Mouse (Mus musculus) left cerebral cortex, postnatal 14 days (tissue): Measurements from ENCODE around the gene Fam173a. TPM values are rescaled to one million over a fixed set of nuclear protein-coding genes. Genes with fewer than 3 reads are reported as not detected.
"Not testable (repeated sequence)": the region's sequence is repeated elsewhere in the genome, so short reads cannot be mapped to it uniquely, and the experiment has no call there.

ENCODE experiments used
- DNase-seq, 2 experiments: peaks; one replicate each; pipeline ENCODE4 v3.0.0; 2021 to 2022; ENCODE audit warnings: low spot score in 2 of 2, mixed read lengths in 1 of 2
- intact Hi-C: fragments of 180-260 bp; cut with DNase I; formaldehyde crosslinking; loops from one replicate; pipeline ENCODE4 v1.15.1; 2025
- total RNA-seq, 2 experiments: library from RNA; stranded (reverse); gene quantifications; 2 replicates each; pipeline ENCODE4 v1.2.3; 2021

The Fam173a gene
- total RNA-seq, 2 experiments from 2014 or later: 82.7 to 87.4 TPM

GRCm38 (mm10) chr17:25808789-25809605, 16.3 kb upstream of the Fam173a start, which contains the start of gene Fbxl16:
Gene Fbxl16, plus strand, starts transcription at chr17:25809085.
- intact Hi-C loops: no loop called here
- peak; percentile 90 to 94 for DNase-seq

DNA sequence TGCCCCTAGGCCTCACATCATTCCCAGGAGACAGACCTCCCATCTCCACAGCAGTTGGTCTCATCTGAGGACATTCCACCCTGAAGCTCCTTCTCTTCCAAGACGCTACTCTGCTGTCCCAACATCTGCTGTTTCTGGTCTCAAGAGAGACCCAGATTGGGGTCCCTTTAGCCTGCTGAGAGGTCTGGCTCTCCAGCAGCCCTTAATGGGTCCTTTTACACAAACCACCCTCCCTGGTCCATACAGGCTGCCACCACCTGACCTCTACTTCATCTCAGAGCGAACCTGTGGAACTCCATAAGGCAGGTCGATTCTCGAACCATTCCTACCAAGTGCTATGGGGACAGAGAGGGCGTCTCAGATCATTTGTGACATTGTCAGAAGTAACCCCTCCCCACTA, 15.3 kb upstream of the Fam173a start:
- no peak for DNase-seq
- intact Hi-C loops: no loop called here

DNA sequence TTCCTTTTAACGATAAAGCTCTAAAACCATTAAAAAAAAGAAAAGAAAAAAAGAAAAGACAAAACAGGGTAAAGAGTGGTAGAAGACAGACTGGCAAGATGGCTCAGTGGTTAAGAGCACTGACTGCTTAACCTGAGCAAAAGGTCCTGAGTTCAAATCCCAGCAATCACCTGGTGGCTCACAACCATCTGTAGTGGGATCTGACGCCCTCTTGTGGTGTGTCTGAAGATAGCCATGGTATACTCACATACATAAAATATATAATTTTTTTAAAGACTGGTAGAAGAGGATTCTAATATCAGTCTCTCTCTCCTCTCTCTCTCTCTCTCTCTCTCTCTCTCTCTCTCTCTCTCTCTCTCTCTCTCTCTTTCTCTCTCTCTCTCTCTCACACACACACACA, 14.8 kb upstream of the Fam173a start:
- intact Hi-C loops: not testable (repeated sequence)

DNA sequence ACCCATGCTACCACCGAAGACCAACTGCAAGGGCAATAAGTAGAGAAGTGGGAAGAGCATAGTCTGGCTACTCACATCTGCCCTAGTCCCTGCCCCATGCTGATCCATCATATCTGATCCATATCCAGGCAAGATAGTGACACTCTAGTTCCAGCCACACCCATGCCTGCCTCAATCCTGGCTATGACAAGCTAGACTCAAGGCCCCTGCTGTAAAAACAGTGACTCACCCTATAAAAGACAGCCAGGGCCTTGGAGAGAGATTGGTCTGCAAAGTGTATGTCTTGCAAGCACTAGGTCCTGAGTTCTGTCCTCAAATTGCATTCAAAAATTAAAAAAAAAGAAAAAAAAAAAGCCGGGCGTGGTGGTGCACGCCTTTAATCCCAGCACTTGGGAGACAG, 13.8 kb upstream of the Fam173a start:
- DNase-seq: no peak
- intact Hi-C loops: no loop called here

More for the DNA sequence above, 14.8 kb upstream of the Fam173a start:
- DNase-seq: not testable (repeated sequence)

- DNase-seq: peak; percentile 85 to 96
- intact Hi-C loops: no loop called here
Measured at GRCm38 (mm10) chr17:25802825-25803517, 10.3 kb upstream of the Fam173a start.

- intact Hi-C loops: loop anchor here (2.0 kb wide), 3 partner anchors 28 to 324 kb away; partner anchors contain the start of gene Narfl
- DNase-seq: peak; percentile 78 to 80
Measured at GRCm38 (mm10) chr17:25801029-25801428, 8.3 kb upstream of the Fam173a start.

- intact Hi-C loops: loop anchor here (10.0 kb wide), 1 partner anchor 232 kb away; no protein-coding TSS in a partner anchor
- peak; percentile 57 to 76 for DNase-seq
Measured at GRCm38 (mm10) chr17:25796951-25797369, 4.3 kb upstream of the Fam173a start, which contains the start of gene Metrn. Gene Metrn, minus strand, starts transcription at chr17:25797136.

DNA sequence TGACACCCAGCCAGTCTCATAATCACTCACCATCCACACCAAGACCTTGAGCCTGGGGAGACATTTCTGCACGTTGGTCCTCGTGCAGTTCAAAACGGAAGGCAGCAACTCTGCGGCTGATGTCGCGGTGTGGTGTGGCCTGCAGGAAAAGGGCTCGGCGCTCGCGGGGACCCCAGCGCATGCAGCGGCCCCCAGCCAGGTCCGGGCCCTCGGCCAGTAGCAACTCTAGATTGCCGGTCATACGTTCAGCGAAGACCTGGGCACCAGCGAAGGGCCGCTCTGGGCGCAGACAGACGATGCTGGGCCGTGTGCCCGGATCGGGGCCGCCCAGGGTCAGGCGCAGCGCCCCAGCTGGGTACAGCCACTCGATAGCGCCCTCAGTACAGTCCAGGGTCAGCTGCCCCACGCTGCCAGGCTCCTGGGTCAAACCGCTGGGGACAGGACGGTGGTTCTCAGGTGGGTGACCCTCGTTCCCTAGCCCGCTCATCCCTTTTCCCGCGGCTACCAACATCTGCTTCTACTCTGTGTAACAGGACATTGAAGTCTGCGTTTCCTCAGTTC, 3.6 kb upstream of the Fam173a start:
- DNase-seq: no peak
- intact Hi-C loops: loop anchor here (10.0 kb wide), 1 partner anchor 231 kb away; no protein-coding TSS in a partner anchor

DNA sequence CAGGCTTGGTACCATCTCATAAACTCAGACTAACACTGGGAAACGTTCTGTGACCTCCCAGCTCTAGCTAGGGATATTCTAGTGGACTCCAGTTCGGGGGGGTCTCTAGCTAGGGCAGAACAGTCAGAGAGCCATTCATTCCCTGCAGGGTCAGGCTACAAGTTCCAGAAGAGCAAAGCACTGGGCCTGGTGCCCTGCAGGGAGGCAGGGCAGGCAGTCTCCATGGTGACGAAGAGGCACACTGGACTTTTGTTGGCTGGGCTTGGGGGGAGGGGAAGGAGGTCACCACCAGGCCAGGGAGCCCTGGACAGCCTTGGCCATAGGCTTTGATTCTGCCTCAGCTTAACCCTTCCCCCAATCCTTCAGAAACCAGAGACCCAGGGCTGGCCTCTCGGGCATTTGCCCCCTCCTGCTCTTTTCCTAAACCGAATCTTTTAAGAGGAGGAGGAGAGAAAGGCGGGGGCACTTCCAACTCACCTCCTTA, 3.0 kb upstream of the Fam173a start, which contains the start of gene AC134908.4:
TSS of gene AC134908.4 (minus strand) at position 51 of the 484 bp plus-strand sequence.
- intact Hi-C loops: loop anchor here (10.0 kb wide), 1 partner anchor 231 kb away; no protein-coding TSS in a partner anchor
- DNase-seq: peak; percentile 53 to 78

DNA sequence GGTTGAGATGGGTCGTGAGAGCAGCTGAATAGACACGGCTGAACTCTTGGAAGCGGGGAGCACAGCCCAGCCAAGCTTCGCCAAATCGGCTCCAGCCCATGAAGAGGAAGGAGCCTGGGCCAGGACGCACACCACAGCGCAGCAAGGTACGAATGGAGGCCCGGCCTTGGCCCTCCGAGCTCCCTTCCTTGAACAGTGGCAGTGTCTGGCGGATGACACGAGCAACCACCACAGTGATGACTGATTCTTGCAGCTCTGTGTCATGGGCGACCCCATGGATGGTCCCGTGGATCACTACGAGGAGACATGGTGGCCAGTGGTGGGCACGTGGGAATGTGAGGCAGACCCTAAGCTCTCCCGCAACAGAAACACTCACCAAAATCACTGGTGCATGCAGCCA, 2.3 kb upstream of the Fam173a start:
- intact Hi-C loops: loop anchor here (10.0 kb wide), 1 partner anchor 230 kb away; no protein-coding TSS in a partner anchor
- DNase-seq: no peak

DNA sequence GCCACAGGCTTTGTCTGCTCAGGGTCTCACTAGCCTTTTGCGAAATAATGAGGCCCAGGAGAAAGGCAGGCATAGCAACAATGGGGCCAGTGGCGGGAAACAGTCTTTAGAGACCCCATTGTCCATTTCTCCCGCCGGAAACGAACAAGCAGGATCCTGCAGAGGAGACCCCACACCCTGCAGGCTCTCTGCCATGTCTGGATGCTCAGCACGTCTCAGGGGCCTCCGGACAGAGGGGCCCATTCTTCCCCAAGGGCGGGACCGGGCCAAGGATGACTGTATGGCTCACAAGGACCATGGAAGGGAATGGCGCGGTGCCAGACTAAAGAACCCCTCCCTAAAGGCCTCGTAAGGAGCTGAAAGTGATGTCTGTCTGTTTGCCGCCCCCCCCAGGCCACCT, 1.5 kb upstream of the Fam173a start:
- intact Hi-C loops: loop anchor here (10.0 kb wide), 1 partner anchor 229 kb away; no protein-coding TSS in a partner anchor
- no peak for DNase-seq

DNA sequence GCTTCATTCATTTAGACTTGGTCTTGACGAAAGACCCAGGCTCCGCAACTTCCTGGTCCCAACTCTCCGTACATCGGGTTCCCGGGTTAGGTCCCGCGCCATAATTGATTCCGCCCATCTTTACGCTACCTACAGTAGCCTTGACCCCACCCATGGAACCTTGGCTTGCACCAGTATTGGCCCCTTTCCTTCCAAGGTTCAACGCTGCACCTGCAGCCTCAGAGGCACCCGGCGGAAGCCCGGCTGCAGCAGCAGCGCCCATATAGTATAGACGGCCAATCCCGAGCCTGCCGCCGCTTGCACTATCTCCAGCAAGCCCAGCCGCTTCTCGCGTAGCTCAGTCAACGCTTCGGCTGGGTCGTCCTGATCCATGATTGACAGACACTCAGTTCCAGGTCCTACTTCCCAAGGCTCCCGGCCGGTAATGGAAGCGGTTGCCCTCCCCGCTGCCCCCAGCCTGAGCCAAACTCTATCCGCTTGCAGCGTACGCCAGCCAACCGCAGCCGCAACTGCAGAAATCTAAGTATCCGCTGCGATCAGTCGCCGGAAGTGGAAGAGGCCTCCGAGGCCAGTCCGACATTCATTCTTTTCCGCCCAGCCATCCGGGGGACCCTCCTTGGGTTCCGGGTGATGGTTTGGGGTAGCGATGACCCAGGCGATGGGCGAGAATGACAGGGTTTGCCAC, 716 bp downstream of the Fam173a start:
- intact Hi-C loops: loop anchor here (10.0 kb wide), 1 partner anchor 227 kb away; no protein-coding TSS in a partner anchor
- DNase-seq: peak; percentile 80 to 86

GRCm38 (mm10) chr17:25791320-25791842, 1.3 kb downstream of the Fam173a start:
- peak in 1 of 2 experiments; percentile 55 for DNase-seq
- intact Hi-C loops: loop anchor here (10.0 kb wide), 1 partner anchor 227 kb away; no protein-coding TSS in a partner anchor

- intact Hi-C loops: no loop called here
- DNase-seq: no peak
Measured at GRCm38 (mm10) chr17:25786781-25787504, 5.8 kb downstream of the Fam173a start.

DNA sequence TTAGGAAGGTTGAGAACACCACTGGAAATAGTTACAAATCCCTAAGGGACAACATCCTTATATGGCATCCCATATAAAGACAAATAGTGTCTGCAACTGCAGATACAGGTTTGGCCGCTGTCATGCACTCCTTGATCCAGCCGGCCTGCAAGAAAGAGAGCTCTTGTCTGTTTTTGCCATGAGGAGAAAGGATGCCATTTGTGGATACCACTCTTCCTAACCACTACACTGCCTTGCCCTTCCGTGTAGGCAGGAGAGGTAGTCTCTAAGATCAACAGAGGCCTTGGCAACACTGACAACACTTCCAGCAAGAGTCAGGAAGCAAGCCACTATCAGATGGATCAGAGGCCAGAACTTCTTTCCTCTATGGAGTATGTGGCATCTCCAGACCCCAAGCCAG, 6.4 kb downstream of the Fam173a start, which contains the start of gene Ccdc78:
TSS of gene Ccdc78 (plus strand) at position 301 of the 400 bp plus-strand sequence.
- intact Hi-C loops: no loop called here
- DNase-seq: no peak

DNA sequence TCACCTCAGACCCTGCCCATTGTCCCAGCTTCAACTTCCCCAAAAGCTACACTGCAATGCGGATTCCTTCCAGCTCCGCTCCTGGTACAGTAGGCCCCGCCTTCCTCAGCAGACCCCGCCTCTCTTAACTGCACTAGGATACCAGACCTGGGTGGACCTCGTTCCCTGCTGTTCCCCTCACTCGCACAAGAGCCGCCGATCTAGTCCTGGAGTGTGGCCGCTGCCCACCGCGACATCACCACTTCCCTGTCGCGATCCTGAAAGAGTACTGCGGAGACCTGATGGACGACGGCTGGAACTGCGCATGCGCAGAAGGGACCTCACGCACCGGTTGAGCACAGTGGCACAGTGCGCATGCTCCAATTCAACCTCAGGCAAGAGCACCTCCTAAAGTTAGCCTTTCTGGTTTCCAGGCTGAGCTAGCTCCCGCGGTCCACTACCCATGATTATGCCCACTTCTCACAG, 7.4 kb downstream of the Fam173a start, which contains the start of gene Haghl:
TSS of gene Haghl (minus strand) at position 393 of the 465 bp plus-strand sequence.
- DNase-seq: peak; percentile 97 to 98
- intact Hi-C loops: no loop called here

GRCm38 (mm10) chr17:25783861-25784574, 8.7 kb downstream of the Fam173a start:
- DNase-seq: no peak
- intact Hi-C loops: no loop called here
